ENCODE assay signal across 21 mouse cellular contexts in genomic region chr13:82372612-82373011, GRCm38 (mm10).
A peak's percentile ranks its signal among the peaks of the same experiment; 100 is the strongest.
DNase-seq lines count a peak whose midpoint lies in the region; ATAC-seq and TF ChIP-seq lines count a peak whose summit lies in the region.
"Had no signal": no experiment of that assay in that cellular context is flagged by ENCODE, and none has a peak within 500 bp of the region (broad histone marks: within the 10 kb centered on the region; RNA-seq: fewer than 3 reads in every experiment).

No protein-coding gene starts in this region.

- no peak overlapping the region for H3K27ac ChIP-seq in hindbrain, embryonic 14.5 days
- H3K27ac ChIP-seq in hindbrain, embryonic 13.5 days, result no peak overlapping the region
- H3K27ac ChIP-seq in forebrain, postnatal 0 days (ENCODE audit: low read depth, low read length), result peak overlapping the region; percentile 67
- no peak overlapping the region for H3K27ac ChIP-seq in midbrain, postnatal 0 days (ENCODE audit: low read depth, low read length)
- H3K27ac ChIP-seq: embryonic facial prominence, embryonic 13.5 days; gastrocnemius, adult 2 months; heart, embryonic 15.5 days; liver, embryonic 13.5 days; lung, embryonic 15.5 days; macrophage; stomach, postnatal 0 days had no signal

- H3K36me3 ChIP-seq in hindbrain, embryonic 14.5 days (replicated peaks; ENCODE audit: control insufficient read depth, insufficient read depth), result no peaks in the 10 kb centered on the region
- no peaks in the 10 kb centered on the region for H3K36me3 ChIP-seq in hindbrain, embryonic 13.5 days
- H3K36me3 ChIP-seq in forebrain, postnatal 0 days (ENCODE audit: insufficient read depth), result no peaks in the 10 kb centered on the region
- H3K36me3 ChIP-seq in midbrain, postnatal 0 days (ENCODE audit: insufficient read depth, low read length), result no peaks in the 10 kb centered on the region
- H3K36me3 ChIP-seq: embryonic facial prominence, embryonic 13.5 days; heart, embryonic 15.5 days; liver, embryonic 13.5 days; lung, embryonic 15.5 days had no signal

- no peak for ATAC-seq in cerebellum, adult (ENCODE audit: insufficient number of reproducible peaks, low FRiP score, low TSS enrichment)
- 0 out of 2 replicates have a peak, but pooled peaks have one; percentile 68 for ATAC-seq in hindbrain, embryonic 14.5 days (ENCODE audit: low FRiP score)
- no peak for ATAC-seq in hindbrain, embryonic 13.5 days (ENCODE audit: low FRiP score)
- ATAC-seq in forebrain, postnatal 0 days, result peak; percentile 88
- no peak; the same call in 1 of the 2 replicates for ATAC-seq in midbrain, postnatal 0 days (ENCODE audit: low FRiP score)
- ATAC-seq: intestine, postnatal 0 days had no signal

- peak; percentile 48 to 62 for DNase-seq in cerebellum, postnatal 10 days
- DNase-seq in hindbrain, embryonic 14.5 days (ENCODE audit: low spot score), result peak; percentile 33
- DNase-seq in forebrain, postnatal 0 days, result peak; percentile 69
- peak; percentile 56 for DNase-seq in midbrain, postnatal 0 days (ENCODE audit: low spot score)
- DNase-seq in left cerebral cortex, postnatal 10 days (ENCODE audit: extremely low spot score in 1 of 2, low spot score in 2 of 2), result no peak
- no peak for DNase-seq in gastrocnemius, postnatal 36 days
- DNase-seq: cerebellum, adult 11-12 months; gastrocnemius, adult 2 months; heart, adult 18-20 months; layer of hippocampus, postnatal 36 days; liver, embryonic 13.5 days; thymus, postnatal 14 days had no signal

- no peak overlapping the region for H3K9ac ChIP-seq in hindbrain, embryonic 14.5 days
- no peak overlapping the region for H3K9ac ChIP-seq in hindbrain, embryonic 13.5 days
- no peak overlapping the region for H3K9ac ChIP-seq in forebrain, postnatal 0 days
- no peak overlapping the region for H3K9ac ChIP-seq in midbrain, postnatal 0 days (replicated peaks; ENCODE audit: low read length, poor library complexity, severe bottlenecking)
- H3K9ac ChIP-seq: embryonic facial prominence, embryonic 13.5 days; heart, embryonic 15.5 days; liver, embryonic 13.5 days; lung, embryonic 15.5 days had no signal

- H3K4me1 ChIP-seq in hindbrain, embryonic 14.5 days (replicated peaks; ENCODE audit: control insufficient read depth, insufficient read depth, low read length), result no peaks in the 10 kb centered on the region
- no peaks in the 10 kb centered on the region for H3K4me1 ChIP-seq in hindbrain, embryonic 13.5 days (replicated peaks)
- no peaks in the 10 kb centered on the region for H3K4me1 ChIP-seq in forebrain, postnatal 0 days (ENCODE audit: insufficient read depth)
- no peaks in the 10 kb centered on the region for H3K4me1 ChIP-seq in midbrain, postnatal 0 days (ENCODE audit: insufficient read depth, low read length)
- H3K4me1 ChIP-seq: embryonic facial prominence, embryonic 13.5 days; heart, embryonic 15.5 days; liver, embryonic 13.5 days; lung, embryonic 15.5 days had no signal

- intact Hi-C loops in left cerebral cortex, postnatal 10 days (cut with DNase I), result no loop called here
- intact Hi-C loops in gastrocnemius, postnatal 36 days (cut with DNase I), result no loop called here

- H3K27me3 ChIP-seq in hindbrain, embryonic 14.5 days (ENCODE audit: control insufficient read depth, insufficient read depth, low read length), result no peaks in the 10 kb centered on the region
- H3K27me3 ChIP-seq in hindbrain, embryonic 13.5 days, result no peaks in the 10 kb centered on the region
- H3K27me3 ChIP-seq in forebrain, postnatal 0 days (ENCODE audit: insufficient read depth, low read length), result no peaks in the 10 kb centered on the region
- no peaks in the 10 kb centered on the region for H3K27me3 ChIP-seq in midbrain, postnatal 0 days (ENCODE audit: insufficient read depth, low read length)
- H3K27me3 ChIP-seq: embryonic facial prominence, embryonic 13.5 days; heart, embryonic 15.5 days; liver, embryonic 13.5 days; lung, embryonic 15.5 days had no signal

- H3K9me3 ChIP-seq in hindbrain, embryonic 14.5 days (ENCODE audit: control insufficient read depth, low read length), result no peaks in the 10 kb centered on the region
- H3K9me3 ChIP-seq in hindbrain, embryonic 13.5 days, result no peaks in the 10 kb centered on the region
- H3K9me3 ChIP-seq in forebrain, postnatal 0 days (ENCODE audit: low read length), result no peaks in the 10 kb centered on the region
- H3K9me3 ChIP-seq in midbrain, postnatal 0 days (ENCODE audit: low read length), result no peaks in the 10 kb centered on the region
- H3K9me3 ChIP-seq: embryonic facial prominence, embryonic 13.5 days; heart, embryonic 15.5 days; liver, embryonic 13.5 days; lung, embryonic 15.5 days had no signal

- WGBS in hindbrain, embryonic 14.5 days, result 62% methylated on average over 4 of the region's 4 CpGs
- 62% methylated on average over 4 of the region's 4 CpGs for WGBS in hindbrain, embryonic 13.5 days
- WGBS in forebrain, postnatal 0 days, result 44% methylated on average over 4 of the region's 4 CpGs
- WGBS in midbrain, postnatal 0 days, result 33% methylated on average over 4 of the region's 4 CpGs

- no peak for TF ChIP-seq CTCF in forebrain, postnatal 0 days (IDR thresholded peaks at IDR 0.05; ENCODE audit: low read depth)
- no peak for TF ChIP-seq CTCF in midbrain, postnatal 0 days (IDR thresholded peaks at IDR 0.05)

- H3K4me2 ChIP-seq in hindbrain, embryonic 14.5 days (replicated peaks), result no peak overlapping the region
- H3K4me2 ChIP-seq in hindbrain, embryonic 13.5 days, result no peak overlapping the region
- H3K4me2 ChIP-seq in forebrain, postnatal 0 days (ENCODE audit: low read depth), result no peak overlapping the region
- no peak overlapping the region for H3K4me2 ChIP-seq in midbrain, postnatal 0 days (ENCODE audit: low read depth, low read length, poor library complexity, severe bottlenecking)
- H3K4me2 ChIP-seq: embryonic facial prominence, embryonic 13.5 days; heart, embryonic 15.5 days; liver, embryonic 13.5 days; lung, embryonic 15.5 days had no signal

- H3K4me3 ChIP-seq in hindbrain, embryonic 14.5 days (replicated peaks; ENCODE audit: low read length), result no peak overlapping the region
- H3K4me3 ChIP-seq in hindbrain, embryonic 13.5 days, result no peak overlapping the region
- H3K4me3 ChIP-seq in forebrain, postnatal 0 days (ENCODE audit: low read depth, low read length), result no peak overlapping the region
- H3K4me3 ChIP-seq in midbrain, postnatal 0 days (ENCODE audit: low read depth, low read length), result no peak overlapping the region
- H3K4me3 ChIP-seq: embryonic facial prominence, embryonic 13.5 days; gastrocnemius, adult 2 months; heart, embryonic 15.5 days; liver, embryonic 13.5 days; lung, embryonic 15.5 days; myocyte had no signal

Comparison
In these comparisons a context has a peak if more than half of its experiments do, and no peak if none do; other contexts are left out.
1. ATAC-seq: peak in hindbrain, embryonic 14.5 days (single experiment) and forebrain, postnatal 0 days (single experiment); none in cerebellum, adult (single experiment), hindbrain, embryonic 13.5 days (single experiment) and midbrain, postnatal 0 days (single experiment).
2. DNase-seq: peak in cerebellum, postnatal 10 days (2 of 2), hindbrain, embryonic 14.5 days (single experiment), forebrain, postnatal 0 days (single experiment) and midbrain, postnatal 0 days (single experiment); none in left cerebral cortex, postnatal 10 days (0 of 2) and gastrocnemius, postnatal 36 days (0 of 2).